Mouse (Mus musculus): ENCODE data around the gene Eif2s2. TPM values are rescaled to one million over a fixed set of nuclear protein-coding genes. Genes with fewer than 3 reads are reported as not detected.
"Not testable (repeated sequence)": the region's sequence is repeated elsewhere in the genome, so short reads cannot be mapped to it uniquely, and the experiment has no call there.

Eif2s2 gene
- total RNA-seq, 2 experiments from 2014 or later, result 47.1 to 48.5 TPM

DNA sequence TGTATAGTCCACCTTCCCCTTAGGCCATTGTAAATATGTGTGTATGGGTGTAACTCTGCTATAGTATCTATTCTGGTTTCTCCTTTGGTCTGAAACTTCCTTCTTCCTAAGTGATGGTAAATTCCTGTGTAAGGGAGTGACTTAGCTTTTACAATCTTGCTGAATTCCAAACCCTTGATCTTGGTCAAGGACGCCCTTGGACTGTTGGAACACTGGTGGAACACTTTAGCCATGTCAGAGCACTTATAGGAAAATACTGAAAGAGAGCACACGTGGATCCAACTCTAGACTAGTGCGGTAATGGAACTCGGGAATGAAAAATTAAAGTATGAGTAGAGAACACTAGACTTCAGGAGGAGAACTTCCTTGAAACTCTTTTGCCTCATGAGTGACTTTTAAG is 6.7 kb upstream of the Eif2s2 start:
- intact Hi-C loops (cut with DNase I); DNase-seq (ENCODE audit: low spot score in 2 of 2): not testable (repeated sequence)

DNA sequence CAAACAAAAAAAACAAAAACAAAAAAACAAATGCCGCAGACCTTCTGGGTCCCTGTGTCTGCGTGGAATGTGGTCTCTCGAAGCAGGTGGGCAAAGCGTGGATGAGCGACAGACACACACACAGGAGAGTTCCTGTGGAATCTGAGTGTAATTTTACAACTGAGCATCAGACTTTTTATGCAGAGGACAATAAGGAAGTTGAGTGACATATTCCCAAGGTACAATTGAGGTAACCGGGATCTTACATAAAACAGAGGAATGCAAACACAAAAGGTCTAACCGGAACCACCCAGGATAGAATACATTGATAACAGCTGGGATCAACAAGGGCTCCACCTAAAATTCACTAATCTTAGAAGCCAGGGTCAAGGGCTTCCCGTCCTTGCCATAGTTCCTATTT is 6.3 kb upstream of the Eif2s2 start:
- DNase-seq (ENCODE audit: low spot score in 2 of 2); intact Hi-C loops (cut with DNase I): not testable (repeated sequence)

DNA sequence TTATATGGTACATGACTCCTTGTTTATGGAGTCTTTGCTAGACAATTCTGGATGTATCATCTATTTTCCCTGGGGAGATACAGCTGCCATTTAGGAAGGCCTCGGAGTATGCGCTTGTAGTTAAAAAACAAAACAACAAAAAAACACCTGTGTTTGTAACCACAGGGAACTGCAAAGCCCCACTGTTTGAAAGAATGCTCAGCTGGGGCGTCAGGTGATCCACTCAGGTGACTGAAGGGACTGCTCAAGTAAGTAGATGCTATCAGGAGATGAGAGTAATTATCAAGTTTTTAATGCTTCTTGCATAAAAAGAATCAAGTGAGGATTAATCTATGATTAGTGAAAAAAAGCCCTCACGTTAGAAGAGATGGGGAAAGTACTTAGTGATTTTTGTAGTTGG is 813 bp upstream of the Eif2s2 start:
- intact Hi-C loops (cut with DNase I), result no loop called here
- no peak for DNase-seq (ENCODE audit: low spot score in 2 of 2)

DNA sequence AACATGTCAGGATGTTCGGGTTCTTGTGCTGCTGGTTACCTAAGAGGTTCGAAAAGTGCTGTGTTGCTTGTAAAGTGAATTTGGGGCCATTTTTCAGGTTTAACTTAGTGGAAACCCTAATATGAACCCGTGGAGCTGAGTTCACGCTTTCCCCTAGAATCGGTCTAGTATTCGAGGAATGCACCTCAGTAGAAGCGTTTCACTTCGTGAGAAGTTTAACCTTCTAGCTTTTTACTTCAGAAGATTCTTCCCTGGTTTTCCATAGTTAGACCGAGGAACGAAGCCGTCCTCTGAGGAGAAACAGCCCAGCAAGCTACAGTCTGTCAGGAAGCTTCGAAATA is 280 bp upstream of the Eif2s2 start:
- intact Hi-C loops (cut with DNase I), result no loop called here
- no peak for DNase-seq (ENCODE audit: low spot score in 2 of 2)

DNA sequence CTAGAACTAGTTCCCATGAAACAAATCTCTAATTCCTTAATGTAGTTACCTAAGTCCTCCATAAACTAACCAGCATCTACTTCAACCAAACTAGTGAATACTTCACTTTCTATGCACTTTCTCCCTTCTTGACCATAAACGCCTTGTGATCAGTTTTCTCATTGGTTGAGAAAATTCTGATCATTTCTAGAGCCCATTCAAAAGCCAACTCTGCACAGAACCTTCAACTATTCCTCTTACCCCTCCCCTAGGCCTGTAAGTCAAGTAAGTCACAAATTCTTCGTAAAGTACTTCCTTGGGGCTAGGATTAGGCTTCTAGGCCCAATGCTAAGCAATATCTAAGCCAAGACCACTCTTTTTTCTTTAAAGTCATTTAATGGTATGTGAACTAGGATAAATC is 1.1 kb downstream of the Eif2s2 start:
- DNase-seq (ENCODE audit: low spot score in 2 of 2), result no peak
- intact Hi-C loops (cut with DNase I), result no loop called here

DNA sequence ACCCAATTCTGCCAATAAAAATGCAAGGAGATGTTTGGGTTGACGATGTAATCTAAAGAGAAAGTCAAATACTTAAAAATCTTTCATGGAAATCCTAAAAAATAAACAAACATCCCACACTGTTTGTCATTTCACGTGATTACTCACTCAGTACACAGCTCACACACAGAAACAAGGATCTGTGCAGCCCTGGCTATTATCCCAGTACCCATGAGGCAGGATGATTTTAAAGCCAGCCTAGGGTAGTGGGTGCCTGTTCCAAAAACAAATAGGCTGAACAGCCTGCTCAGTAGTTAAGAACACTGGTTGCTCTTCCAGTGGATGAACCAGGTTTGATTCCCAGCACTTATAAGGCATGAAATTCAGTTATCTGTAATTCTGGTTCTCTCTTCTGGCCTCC is 16.1 kb downstream of the Eif2s2 start:
- no peak for DNase-seq (ENCODE audit: low spot score in 2 of 2)
- intact Hi-C loops (cut with DNase I), result no loop called here

DNA sequence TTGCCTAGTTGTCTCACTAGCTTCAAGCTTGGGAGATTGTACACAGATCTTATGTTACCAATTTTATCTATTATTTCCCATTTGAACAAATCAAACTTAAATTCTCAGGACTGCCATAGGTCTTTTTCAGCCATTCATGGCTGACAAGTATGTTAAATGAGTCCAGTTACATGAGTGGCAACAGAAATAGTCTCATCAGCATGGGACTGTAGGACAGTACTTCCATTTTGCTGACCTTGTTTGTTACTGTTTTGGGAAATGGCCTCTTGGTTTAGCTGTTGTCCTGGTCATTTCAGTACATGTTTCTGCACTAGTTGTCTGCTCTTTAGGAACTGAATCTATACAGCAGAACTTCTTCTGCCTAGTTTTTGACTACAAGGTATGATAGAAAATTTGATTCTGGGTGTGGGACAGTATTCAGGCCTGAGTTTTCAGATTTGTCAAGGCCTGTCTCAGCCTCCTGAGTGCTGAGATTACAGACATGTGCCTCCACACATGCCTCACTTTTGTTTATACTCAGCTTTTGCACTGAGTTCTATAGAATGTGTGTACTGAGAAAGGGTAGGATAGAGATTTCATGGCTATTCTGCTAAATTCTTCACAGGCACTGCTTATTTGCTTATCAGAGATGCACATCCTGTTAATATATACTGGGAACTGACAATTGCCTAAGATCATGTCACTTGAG is 22.6 kb downstream of the Eif2s2 start:
- intact Hi-C loops (cut with DNase I), result no loop called here
- no peak for DNase-seq (ENCODE audit: low spot score in 2 of 2)

DNA sequence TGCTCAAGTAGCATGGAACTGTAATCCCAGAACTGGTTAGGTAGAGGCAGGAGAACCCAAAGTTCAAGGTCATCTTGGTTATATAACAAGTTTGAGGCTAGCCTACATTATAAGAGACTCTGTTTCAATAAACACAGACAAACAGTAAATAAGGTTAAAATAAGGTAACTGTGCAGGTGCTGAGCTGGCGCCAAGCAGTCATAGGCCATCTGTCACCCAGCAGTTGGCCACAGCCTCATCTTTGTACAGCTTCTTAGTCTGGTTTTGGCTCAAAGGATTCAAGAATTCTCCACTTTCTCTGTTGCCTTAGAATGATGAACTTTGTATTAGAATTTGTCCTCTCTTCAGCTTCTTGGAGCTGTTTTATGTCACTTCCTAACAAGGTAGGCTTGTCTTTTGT is 24.6 kb downstream of the Eif2s2 start:
- DNase-seq (ENCODE audit: low spot score in 2 of 2), result no peak

DNA sequence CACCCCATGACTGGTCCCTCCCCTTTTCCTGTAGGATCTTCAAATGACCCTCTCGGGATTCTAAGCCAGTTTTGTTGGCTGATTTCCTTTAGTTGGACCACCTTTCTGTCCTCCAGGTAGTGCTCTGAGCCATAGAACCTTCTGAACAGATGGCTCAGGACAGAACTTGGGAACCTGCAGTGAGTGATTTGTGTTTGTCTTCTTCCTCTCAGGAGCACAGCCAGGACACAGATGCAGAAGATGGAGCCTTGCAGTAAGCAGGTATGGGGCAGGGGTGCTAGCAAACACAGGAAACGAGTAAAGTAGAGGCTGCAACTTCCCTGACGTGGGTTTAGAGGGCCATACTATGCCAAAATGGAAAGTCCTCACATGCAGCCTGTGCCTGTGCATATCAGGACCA is 27.0 kb downstream of the Eif2s2 start:
- DNase-seq (ENCODE audit: low spot score in 2 of 2), result no peak
- intact Hi-C loops (cut with DNase I), result no loop called here

More for the DNA sequence above, 24.6 kb downstream of the Eif2s2 start:
- intact Hi-C loops (cut with DNase I), result no loop called here

DNA sequence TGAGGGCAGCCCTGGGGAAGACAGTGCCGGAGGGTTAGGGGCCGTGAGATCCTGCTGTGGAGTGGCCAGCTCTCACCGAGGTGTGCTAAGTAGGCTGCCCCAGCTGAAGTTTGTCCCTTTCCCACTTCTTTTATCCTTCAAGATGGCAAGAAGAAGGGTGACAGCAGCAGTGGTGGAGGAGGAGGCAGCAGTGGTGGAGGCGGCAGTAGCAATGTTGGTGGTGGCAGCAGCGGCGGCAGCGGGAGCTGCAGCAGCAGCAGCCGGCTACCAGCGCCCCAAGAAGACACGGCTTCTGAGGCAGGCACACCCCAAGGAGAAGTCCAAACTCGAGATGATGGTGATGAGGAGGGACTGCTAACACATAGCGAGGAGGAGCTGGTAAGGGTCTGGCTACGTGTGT is 29.1 kb downstream of the Eif2s2 start:
- intact Hi-C loops (cut with DNase I), result no loop called here
- DNase-seq (ENCODE audit: low spot score in 2 of 2), result peak in 1 of 2 experiments; percentile 61

DNA sequence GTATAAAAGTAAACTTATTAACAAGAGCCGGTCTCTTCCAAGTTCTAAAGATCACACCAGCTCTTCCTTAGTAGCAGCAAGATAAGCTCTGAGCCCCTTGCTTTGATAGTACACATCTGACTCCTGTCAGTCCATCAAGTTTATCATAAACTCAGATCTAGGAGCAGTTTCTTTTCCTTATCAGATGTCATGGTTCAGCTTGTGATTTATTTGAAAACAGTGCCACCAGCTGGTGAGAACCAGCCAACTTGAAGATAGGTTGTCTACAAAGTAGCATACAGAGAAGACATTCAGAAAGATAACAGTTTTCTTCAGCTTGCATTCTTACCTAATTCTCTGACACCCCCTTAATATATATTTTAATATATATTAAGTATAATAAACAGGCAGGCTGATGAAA is 37.4 kb downstream of the Eif2s2 start:
- intact Hi-C loops (cut with DNase I), result loop anchor here (1.0 to 2.0 kb wide), 2 partner anchors 143 to 153 kb away; no protein-coding TSS in a partner anchor
- peak; percentile 61 to 73 for DNase-seq (ENCODE audit: low spot score in 2 of 2)

DNA sequence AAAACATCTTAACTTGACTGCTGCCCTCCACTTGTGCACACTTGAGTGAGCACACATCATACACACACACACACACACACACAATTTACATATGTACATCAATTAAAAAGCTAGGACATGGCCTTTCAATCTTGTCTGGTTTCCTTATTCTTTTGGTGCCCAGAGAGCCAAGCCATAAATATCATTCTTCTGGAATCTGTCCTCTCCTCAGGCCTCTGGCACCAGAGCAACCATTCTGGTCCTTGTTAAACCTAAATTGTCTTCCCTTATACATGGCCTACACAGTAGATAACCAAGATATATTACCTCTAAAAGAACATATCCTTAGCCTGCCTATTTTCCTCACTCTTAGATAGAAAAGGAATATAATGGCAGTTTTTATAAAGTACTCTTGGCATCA is 44.6 kb downstream of the Eif2s2 start:
- no peak for DNase-seq (ENCODE audit: low spot score in 2 of 2)
- intact Hi-C loops (cut with DNase I), result no loop called here

DNA sequence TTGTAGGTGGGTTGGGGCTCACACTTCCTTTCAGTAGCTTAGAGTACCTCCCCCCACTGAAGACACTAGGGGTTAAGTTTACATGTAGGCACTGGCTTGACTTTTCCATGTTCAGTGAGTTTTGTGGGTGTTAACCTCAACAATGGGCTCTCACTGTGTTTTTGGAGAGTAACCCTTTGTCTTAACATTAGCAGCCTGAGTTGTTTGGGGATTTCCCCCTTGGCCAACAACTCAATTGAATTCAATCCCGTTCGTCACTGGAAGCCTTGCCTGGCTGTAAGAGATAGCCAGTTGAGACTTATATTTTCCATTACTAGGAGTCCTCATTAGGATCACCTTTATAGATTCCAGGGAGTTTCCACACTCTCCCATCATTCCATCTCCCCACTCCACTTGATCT is 56.2 kb downstream of the Eif2s2 start:
- intact Hi-C loops (cut with DNase I), result no loop called here
- no peak for DNase-seq (ENCODE audit: low spot score in 2 of 2)

DNA sequence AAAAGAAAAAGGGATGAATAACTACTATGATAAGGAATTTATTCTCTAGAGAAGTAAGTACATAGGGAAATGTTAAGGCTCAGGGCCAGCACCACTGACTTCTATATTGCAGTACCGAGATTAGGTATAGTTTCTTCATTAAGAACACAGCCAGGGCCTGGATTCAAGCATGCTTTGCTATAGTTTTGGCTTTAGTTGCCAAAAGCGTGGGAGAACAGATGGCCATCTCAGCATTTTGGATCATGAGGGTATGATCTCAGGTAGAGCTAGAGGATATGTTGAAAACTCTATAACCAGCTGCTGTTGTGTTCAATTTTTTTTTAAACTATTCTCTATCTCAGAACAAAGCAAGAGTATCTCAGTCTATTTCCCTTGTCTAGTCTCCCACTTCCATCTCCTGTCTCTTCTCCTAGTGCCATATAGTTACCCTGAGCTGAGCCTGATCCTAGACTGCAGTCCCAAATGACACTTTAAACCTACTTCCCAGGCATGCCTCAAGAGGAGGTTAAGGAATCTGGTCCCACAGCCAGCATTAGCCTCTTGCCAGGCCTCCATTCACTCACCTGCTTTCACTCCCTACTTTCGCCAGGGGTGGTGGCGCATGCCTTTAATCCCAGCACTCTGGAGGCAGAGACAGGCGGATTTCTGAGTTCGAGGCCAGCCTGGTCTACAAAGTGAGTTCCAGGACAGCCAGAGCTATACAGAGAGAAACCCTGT is 58.4 kb downstream of the Eif2s2 start:
- DNase-seq (ENCODE audit: low spot score in 2 of 2), result no peak
- intact Hi-C loops (cut with DNase I), result no loop called here

DNA sequence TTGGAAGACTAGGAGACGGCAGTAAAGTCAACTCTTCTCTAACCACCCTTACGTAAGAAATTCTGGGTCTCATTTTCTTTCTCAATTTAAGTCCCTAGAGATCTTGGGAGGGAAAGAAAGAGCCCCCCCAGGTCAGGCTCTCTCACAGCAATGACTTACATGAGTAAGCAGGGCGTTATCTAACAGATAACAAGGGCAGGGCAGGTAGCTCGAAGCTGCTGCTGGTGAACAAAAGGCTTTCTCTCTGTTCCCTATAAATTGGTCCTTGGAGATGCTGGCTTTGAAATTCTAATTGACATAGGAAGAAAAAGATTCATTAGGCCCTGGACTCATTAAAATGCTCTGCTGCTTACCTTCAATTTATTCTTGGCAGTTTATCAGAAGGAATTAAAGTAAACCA is 60.3 kb downstream of the Eif2s2 start:
- DNase-seq (ENCODE audit: low spot score in 2 of 2), result no peak
- intact Hi-C loops (cut with DNase I), result no loop called here

DNA sequence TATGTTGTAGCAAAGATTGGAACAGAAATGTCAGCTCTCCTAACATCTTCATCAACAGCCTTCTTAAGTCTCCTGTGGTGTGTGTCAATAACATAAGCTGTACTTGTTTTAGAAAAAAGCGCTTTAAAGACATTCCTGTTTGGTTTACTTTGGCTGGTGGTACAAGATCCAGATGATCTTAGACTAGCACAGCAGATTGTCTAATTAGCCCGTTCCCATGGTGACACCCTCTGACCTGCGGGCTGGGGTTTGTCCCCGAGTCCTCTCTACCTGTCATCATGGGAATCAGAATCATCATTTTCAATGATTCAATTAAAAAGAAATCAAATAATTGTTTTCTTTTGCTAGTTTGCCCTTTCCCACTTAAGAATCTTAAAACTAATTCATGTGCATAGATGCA is 65.2 kb downstream of the Eif2s2 start:
- intact Hi-C loops (cut with DNase I), result no loop called here
- DNase-seq (ENCODE audit: low spot score in 2 of 2), result no peak

DNA sequence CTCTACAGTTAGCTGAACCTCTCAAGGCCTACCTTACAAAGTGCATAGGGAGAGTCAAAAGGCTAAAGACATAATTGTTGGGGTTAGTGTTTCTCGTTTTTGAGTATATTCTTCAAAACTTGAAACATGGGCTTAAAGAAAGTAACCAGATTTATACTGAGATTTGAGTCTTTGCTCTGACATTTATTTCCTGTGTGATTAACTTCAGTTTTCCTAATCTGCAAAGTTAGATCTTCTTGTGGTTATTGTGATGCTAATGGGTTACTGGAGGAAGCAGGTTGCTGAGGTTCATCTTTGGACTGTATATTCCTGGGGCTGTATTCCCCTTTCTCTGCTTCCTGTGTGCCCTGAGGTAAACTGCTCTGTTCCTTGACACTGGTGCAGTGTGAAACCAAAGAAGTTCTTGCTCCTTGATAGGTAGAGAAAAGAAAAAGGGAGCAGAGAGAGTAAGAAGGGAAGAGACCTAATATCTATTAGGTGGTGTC is 66.6 kb downstream of the Eif2s2 start:
- no peak for DNase-seq (ENCODE audit: low spot score in 2 of 2)
- intact Hi-C loops (cut with DNase I), result no loop called here

Other genes starting within 250 kb of the Eif2s2 start
- 100 to 1,000 TPM; 215 to 218 TPM for gene Chmp4b, start 241.2 kb downstream of the Eif2s2 start, total RNA-seq (2021)
- gene Gm14214, start 122.9 kb downstream of the Eif2s2 start, total RNA-seq (2021), result not detected
- 100 to 1,000 TPM in 1 of 2 experiments, 10 to 100 TPM in 1; 99.4 to 101 TPM for gene Raly, start 101.8 kb downstream of the Eif2s2 start, total RNA-seq (2021)
- not detected for gene a, start 101.5 kb downstream of the Eif2s2 start, total RNA-seq (2021)
- gene Gm14226, start 125.3 kb upstream of the Eif2s2 start, total RNA-seq (2021), result under 1 TPM; 0.11 to 0.16 TPM
- 10 to 100 TPM; 14.0 to 14.5 TPM for gene Ahcy, start 181.6 kb upstream of the Eif2s2 start, total RNA-seq (2021)
- gene Itch, start 240.6 kb upstream of the Eif2s2 start, total RNA-seq (2021), result 10 to 100 TPM; 52.0 to 52.1 TPM

All from left cerebral cortex, postnatal 25 days (tissue).